Mouse (Mus musculus) c-Kit-positive CD71-positive TER-119-positive erythroid progenitor cells, embryonic 14.5 days (primary cell): ENCODE results near the gene Gjb6.

Experiments
- DNase-seq: peaks from one replicate; pipeline ENCODE4 v3.0.0-alpha.2; 2013; ENCODE audit warnings: low spot score

The Gjb6 gene

GRCm38 (mm10) chr14:57133161-57133661, at the start of gene Gjb6:
Gjb6 (minus strand) TSS chr14:57133611.
- no peak for DNase-seq

GRCm38 (mm10) chr14:57165493-57165892, 32.1 kb upstream of the Gjb6 start:
- DNase-seq: no peak

GRCm38 (mm10) chr14:57161833-57162232, 28.4 kb upstream of the Gjb6 start:
- DNase-seq: no peak

GRCm38 (mm10) chr14:57161201-57161600, 27.8 kb upstream of the Gjb6 start:
- DNase-seq: no peak

- DNase-seq: no peak
These were observed 21.5 kb upstream of the Gjb6 start for GRCm38 (mm10) chr14:57154916-57155315.

GRCm38 (mm10) chr14:57145741-57146140, 12.3 kb upstream of the Gjb6 start:
- DNase-seq: no peak

DNA sequence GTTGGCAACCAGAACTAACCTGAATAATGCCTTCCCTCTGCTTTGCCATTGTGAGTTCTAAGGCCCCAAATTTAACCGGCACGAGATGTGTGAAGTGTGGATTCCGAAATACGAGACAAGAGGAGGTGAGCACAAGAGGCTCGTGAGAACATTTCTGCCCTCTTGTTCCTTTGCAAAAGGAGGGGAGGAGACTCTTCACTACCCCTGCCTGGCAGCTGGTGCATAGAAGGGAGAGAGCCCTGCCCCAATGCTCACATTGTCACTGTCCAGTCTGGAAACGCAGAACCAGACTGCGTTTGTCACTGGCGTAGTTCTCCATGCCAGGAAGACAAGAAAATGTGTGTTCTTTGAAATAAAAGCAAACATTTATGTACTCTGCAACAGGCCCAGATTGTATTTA, 1.9 kb upstream of the Gjb6 start:
- DNase-seq: no peak

GRCm38 (mm10) chr14:57127383-57127782, 6.0 kb downstream of the Gjb6 start:
- DNase-seq: no peak

- no peak for DNase-seq
These were observed 11.1 kb downstream of the Gjb6 start for GRCm38 (mm10) chr14:57122295-57122694.

- no peak for DNase-seq
These were observed 17.4 kb downstream of the Gjb6 start, which contains the start of gene Gm4491 for GRCm38 (mm10) chr14:57115823-57116544. Gm4491 (minus strand) TSS chr14:57115883.

DNA sequence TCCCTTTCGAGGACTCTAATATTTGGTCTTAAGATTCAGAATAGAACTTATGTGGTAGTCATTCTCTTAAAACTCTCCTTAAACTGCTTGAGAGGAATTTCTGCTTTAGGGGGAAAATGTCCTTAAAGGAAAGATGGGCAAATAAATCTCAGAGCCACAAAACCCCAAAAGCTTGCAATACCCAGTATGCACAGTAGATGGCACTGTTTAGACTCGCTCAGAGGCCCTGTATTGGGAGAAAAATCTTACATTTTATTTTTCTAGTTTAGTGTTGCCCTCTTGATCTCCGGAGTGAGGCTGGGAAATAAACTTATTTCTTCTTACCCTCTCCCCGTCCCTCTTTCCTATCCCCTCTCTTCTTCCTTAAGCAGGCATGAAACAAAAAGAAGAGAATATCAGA, 24.2 kb downstream of the Gjb6 start:
- DNase-seq: peak; percentile 50

- DNase-seq: no peak
These were observed 25.5 kb downstream of the Gjb6 start for GRCm38 (mm10) chr14:57107916-57108315.

- no peak for DNase-seq
These were observed 26.3 kb downstream of the Gjb6 start for GRCm38 (mm10) chr14:57107091-57107490.

- no peak for DNase-seq
These were observed 27.7 kb downstream of the Gjb6 start for GRCm38 (mm10) chr14:57105721-57106120.

GRCm38 (mm10) chr14:57105111-57105510, 28.3 kb downstream of the Gjb6 start:
- DNase-seq: no peak

DNA sequence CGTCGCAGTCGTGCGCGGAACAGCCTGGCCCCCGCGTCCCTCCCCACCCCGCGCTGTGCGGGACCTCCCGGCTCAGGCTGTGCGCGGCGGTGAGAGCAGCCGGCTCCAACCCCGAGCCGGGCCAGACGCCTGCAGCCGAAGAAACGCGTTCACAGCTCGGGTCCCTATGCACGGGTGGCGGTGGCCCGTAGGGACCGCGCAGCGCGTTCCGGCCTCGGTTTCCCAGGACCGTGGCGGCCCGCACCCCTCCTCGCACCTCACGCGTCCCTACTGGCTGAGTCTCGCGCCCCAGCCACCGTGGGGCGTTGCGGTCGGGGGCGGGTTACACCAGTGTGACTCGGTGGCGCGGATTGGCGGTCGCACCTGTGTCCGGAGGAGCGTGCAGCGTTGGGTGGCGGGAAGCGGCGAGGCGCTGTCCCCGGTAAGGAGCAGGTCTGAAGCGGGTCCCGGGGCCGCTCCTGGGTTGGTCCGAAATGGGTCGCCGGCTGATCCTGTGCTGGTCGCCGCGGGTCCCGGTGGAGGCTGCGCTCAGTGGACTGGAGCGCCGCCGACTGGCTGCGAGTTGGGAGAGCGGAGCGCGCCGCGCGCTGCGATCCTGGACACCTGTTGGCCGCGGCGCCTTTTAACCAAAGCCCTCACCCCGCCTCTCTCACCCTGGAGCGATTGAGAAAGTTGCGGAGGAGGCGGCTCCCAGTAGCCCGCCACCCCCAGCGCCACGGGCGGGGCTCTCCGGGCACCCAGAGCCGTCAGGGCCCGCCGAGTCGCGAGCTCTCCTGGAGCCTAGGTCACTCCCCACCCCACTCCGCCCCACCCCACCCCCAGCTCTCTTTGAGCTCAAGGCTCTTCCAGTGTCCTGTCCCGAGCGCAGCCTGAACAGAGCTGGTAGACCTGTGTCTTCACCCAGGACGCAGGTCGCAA, 29.0 kb downstream of the Gjb6 start, which contains the start of gene Gjb2:
TSS of gene Gjb2 (minus strand) at position 597 of the 918 bp plus-strand sequence.
- no peak for DNase-seq

- DNase-seq: no peak
These were observed 29.7 kb downstream of the Gjb6 start for GRCm38 (mm10) chr14:57103711-57104105.

- DNase-seq: no peak
These were observed 30.3 kb downstream of the Gjb6 start for GRCm38 (mm10) chr14:57103121-57103520.

DNA sequence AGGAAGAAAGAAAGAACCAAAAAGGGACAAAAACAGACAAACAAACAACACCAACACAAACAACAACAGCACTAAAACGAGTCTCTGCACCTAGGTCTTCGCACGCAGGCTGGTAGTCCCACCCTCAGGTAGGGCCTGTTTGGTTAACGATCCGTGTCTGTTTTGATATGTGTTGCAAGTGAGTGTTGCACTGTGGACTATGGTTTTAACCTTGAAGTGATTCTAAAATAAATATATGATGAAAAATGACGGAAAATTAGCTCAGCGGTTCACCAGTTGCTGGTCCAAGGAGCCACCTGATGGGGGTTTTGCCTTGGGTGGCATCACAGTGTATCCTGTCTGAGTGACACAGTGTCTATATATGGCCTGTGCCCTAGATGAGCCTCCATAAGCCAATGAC, 31.8 kb downstream of the Gjb6 start:
- DNase-seq: no peak

DNA sequence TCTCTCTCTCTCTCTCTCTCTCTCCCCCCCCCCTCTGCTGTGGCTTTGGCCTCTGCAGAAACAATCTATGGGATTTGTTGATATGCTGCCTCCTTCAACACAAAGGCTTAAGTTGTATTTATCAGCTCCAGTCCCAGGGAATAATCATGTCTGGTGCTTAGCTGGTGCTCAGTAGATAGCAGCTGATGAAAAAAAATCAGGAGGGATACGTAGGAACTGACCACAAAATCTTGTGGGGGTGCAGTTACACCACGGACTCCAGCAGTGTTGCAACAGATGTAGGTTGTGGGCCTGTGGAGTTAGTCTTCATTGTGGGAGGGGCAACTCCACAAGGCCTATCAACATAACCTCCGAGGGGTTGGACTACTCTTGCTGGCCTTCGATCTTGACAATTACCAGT, 37.6 kb downstream of the Gjb6 start:
- DNase-seq: no peak

- DNase-seq: peak; percentile 44
These were observed 40.4 kb downstream of the Gjb6 start for GRCm38 (mm10) chr14:57093029-57093428.

DNA sequence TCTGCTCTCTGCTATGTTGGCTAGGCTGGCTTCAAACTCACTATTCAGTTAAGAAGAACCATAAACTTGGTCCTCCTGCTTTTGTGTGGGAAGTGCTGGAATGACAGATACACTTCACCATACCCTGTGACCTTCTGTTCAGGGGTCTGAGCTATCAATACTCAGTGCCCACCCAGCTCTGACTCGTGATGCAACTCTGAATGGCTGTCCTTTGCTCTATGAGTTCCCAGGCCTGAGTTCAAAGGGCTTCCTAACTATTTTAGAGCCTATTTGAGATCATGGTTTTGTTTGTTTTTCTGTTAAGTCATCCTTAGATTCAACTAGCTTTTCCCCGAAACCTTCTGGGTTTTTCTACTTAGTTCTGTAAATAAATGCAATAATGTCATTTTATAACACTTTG, 43.4 kb downstream of the Gjb6 start:
- DNase-seq: no peak

- DNase-seq: no peak
These were observed 44.3 kb downstream of the Gjb6 start for GRCm38 (mm10) chr14:57089107-57089506.
